Mouse (Mus musculus) testis, adult 2 months (tissue): ENCODE data around the gene Rplp2. TPM values are rescaled to one million over a fixed set of nuclear protein-coding genes. Genes with fewer than 3 reads are reported as not detected.
A peak's percentile ranks its signal among the peaks of the same experiment; 100 is the strongest.

Experiments used
- H3K27ac ChIP-seq: fragments of 200-500 bp; 2 replicates; pipeline ENCODE4 v1.5.1; 2012; ENCODE audit warnings: low read depth, low read length; ENCODE audit not compliant: control insufficient read depth, insufficient read depth
- H3K27me3 ChIP-seq: fragments of 200-500 bp; 2 replicates; pipeline ENCODE4 v1.6.1; 2012; ENCODE audit warnings: mild to moderate bottlenecking, low read length, moderate library complexity; ENCODE audit not compliant: control insufficient read depth, insufficient read depth
- H3K36me3 ChIP-seq: fragments of 200-500 bp; 2 replicates; pipeline ENCODE4 v1.6.1; 2012; ENCODE audit warnings: mild to moderate bottlenecking, low read length; ENCODE audit not compliant: control insufficient read depth, insufficient read depth
- H3K4me1 ChIP-seq: fragments of 200-500 bp; 2 replicates; pipeline ENCODE4 v1.6.1; 2012; ENCODE audit warnings: low read length; ENCODE audit not compliant: control insufficient read depth, insufficient read depth
- H3K4me3 ChIP-seq: fragments of 200-500 bp; 2 replicates; pipeline ENCODE4 v1.5.1; 2012; ENCODE audit warnings: low read depth, mild to moderate bottlenecking, low read length, moderate library complexity, mixed read lengths; ENCODE audit not compliant: control insufficient read depth
- CTCF ChIP-seq: fragments of 200-500 bp; IDR thresholded peaks from 2 replicates; pipeline ENCODE4 v1.5.1; 2012; ENCODE audit warnings: low read depth, mild to moderate bottlenecking, inconsistent platforms, low read length, moderate library complexity; ENCODE audit not compliant: control insufficient read depth, insufficient read depth, insufficient replicate concordance
- POLR2A ChIP-seq: fragments of 200-500 bp; IDR thresholded peaks from 2 replicates; pipeline ENCODE4 v1.6.1; 2012; ENCODE audit warnings: low read depth, mild to moderate bottlenecking, inconsistent platforms, low read length, moderate library complexity; ENCODE audit not compliant: control insufficient read depth
- polyA plus RNA-seq: library from polyadenylated mRNA; depleted of rRNA; stranded (reverse); fragments of >200 nt; gene quantifications from 2 replicates; pipeline ENCODE4 v1.2.3, GENCODE M21; 2012

Rplp2 gene
- polyA plus RNA-seq, 1 experiment, result 226 TPM

DNA sequence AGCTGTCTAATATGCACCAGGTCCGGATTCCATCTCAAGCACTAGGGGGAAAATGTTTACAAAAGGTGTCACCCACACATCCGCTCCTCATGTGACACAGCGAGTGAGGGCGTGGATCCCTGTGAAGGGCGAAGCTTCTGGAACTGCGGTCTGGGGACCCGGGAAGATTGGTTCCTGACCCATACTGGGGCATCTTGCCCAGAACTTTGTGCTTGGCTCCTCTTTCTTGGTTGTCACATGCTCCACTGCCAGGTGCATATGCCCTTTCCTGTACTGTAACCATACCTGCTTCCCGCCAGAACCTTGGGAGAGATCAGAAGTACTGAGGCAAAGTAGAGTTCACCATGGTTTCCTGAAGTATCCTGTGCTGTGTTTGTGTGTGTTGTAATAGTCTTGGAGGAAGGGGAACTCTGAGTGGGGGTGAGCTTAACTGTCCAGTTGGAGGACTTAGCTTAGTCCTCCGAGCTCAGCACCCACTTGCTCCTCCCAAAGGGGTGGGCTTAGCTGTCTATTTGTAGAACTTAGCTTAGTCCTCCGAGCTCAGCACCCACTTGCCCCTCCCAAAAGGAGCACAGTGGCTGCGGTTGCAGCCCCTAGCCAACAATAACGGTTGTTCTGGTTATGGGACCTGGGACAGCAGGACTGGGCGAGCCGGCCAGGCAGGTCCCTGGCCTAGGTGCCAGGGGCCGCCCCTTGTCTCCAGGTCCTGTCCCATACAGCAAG lies 13.4 kb downstream of the Rplp2 start, which contains the start of gene Cracr2b:
Cracr2b (plus strand) TSS at position 704 of the 723 bp plus-strand sequence.
- H3K27me3 ChIP-seq, result no peaks in the 10 kb centered on the region
- peak within 1 kb of the TSS; percentile 68 for H3K4me3 ChIP-seq
- no peak within 1 kb of the TSS for H3K27ac ChIP-seq
- peaks cover 1% of the 10 kb centered on the region; the same call in 1 of the 2 replicates for H3K36me3 ChIP-seq
- peaks cover 43% of the 10 kb centered on the region for H3K4me1 ChIP-seq
- TF ChIP-seq POLR2A, result no peak
- TF ChIP-seq CTCF, result no peak

DNA sequence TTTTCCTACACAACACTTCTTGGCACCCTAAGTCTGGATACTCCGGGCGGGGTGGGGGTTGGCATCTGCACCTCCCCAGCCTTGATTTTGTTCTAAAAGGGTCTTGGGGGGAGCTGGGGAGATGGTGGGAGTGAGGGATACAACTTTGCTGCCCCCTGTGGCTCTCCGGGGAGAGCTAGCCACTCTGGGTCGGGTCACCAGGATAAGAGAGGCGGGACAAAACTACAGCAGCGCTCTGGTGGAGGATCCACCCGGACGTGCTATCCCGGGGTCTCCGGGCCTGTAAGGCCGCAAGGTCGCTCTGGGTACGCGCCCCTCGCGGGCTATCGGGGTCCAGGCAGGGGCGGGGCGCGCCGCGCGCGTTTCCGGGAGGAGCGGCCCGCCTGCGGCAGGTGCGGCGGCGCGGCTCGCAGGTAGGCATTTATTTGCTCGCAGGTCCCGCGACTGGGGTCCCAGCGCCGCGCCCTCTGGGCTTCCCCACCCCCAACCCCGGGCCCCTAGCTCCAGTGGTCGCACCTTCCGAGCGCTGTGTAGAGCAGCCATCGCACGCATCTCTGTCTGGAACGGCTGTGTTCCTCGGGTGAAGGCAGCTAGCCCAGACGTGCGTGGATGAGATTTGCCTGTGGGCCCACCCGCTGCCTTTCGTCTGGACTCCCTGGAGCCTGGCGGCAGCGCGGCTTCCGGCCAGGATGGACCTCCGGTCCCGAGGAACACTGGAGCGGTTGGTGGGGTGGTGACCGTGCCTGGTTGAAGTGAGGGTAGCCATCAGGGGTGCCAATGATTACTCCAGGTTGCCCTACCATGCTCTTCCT lies 14.6 kb downstream of the Rplp2 start:
- TF ChIP-seq POLR2A (no peak), CTCF (no peak)

DNA sequence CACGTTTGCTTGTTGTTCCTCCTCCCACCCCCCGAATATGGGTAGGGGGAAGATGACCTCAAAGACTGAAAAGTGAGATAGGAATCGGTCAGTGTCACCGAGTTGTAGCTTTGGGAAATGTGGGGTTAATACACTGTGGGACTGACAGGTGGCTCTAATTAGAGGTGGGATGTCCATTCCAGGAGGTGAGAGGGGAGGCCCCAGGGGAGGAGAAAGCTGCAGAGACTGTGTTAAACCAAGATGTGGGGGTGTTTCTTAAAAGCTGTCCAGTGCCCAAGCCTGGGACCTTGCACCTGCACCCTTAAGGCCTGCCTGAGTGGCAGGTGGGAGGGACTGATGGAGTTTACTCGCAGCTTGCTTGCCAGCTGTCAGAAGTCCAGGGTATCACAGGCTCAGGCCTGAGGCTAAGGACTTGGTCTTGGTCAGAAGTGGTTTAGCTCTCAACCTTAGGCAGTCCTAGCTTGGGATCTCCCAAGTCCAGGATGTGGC lies 15.2 kb downstream of the Rplp2 start:
- Histone ChIP-seq H3K27me3 (no peaks in the 10 kb centered on the region), H3K36me3 (peaks cover 1% of the 10 kb centered on the region; the same call in 1 of the 2 replicates), H3K4me1 (peaks cover 49% of the 10 kb centered on the region), H3K4me3 (peak overlapping the region; percentile 23; the same call in 1 of the 2 replicates), H3K27ac (no peak overlapping the region)
- TF ChIP-seq CTCF, result no peak
- no peak for TF ChIP-seq POLR2A

More for the DNA sequence above, 14.6 kb downstream of the Rplp2 start:
- no peak overlapping the region for H3K27ac ChIP-seq
- peaks cover 1% of the 10 kb centered on the region; the same call in 1 of the 2 replicates for H3K36me3 ChIP-seq
- no peaks in the 10 kb centered on the region for H3K27me3 ChIP-seq
- peaks cover 42% of the 10 kb centered on the region for H3K4me1 ChIP-seq
- peak overlapping the region; percentile 68 for H3K4me3 ChIP-seq

DNA sequence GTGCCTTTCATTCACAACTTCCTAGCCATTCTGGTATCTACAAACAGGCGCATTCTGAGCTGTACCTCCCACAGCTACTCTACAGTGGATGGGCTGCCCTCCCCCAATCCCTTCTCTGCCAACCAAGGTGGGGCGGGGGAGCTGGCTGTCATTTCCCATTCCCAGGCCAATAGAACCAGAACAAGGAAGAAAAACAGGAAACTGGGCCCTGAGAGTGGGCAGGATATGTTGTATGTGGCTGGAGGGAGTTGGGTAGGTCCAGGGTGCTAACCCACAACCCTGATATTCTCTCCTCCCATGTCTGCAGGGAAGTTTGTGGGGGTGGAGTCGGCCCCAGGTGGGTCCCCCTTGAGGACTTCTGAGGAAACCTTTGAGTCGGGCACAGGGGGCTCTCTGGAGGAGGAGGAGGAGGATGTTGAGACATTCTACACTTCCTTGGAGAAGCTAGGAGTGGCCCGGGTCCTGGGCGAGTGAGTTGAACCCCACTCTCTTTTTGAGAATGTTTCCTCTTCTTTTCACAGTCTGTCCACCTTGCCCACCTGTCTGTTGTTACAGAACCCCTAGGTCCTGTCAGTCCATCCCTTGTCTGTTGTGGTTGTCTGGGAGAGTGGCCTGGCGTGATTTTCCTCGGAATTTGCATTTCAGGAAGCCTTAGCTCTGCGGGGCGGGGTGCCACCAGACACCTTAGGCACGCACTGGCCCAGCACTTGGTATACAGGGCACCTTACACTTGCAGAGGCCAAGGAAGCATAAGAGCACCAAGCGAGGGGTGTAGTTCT lies 16.8 kb downstream of the Rplp2 start:
- H3K27ac ChIP-seq, result no peak overlapping the region; the same call in 1 of the 2 replicates
- peaks cover 62% of the 10 kb centered on the region for H3K4me1 ChIP-seq
- no peak for TF ChIP-seq CTCF
- TF ChIP-seq POLR2A, result no peak
- no peaks in the 10 kb centered on the region for H3K27me3 ChIP-seq
- no peaks in the 10 kb centered on the region for H3K36me3 ChIP-seq
- peak overlapping the region; percentile 66 for H3K4me3 ChIP-seq

DNA sequence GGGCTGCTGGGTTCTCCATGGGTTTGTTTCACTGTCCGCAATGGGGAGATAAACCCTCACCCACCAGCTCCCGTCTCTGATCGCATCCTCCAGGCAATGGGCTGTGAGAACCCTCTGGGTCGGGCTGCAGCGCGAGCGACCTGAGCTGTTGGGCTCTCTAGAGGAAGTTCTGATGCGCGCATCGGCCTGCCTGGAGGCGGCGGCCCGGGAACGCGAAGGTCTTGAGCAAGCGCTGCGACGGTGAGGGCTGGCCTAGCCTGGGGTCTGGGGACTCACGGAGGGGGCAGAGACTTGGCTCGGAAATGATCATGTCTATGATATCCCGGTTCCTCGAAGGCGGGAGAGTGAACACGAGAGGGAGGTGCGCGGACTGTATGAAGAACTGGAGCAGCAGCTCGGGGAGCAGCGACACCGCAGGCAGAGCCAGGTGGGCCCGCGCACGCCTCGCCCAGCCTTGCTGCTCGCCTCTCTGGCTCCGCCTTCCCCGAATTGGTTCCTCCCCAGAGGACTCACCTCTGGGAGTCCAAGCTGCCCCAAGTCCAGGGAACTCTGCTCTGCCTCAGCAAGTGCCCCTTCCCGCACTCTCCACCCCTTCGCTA lies 17.5 kb downstream of the Rplp2 start:
- H3K27me3 ChIP-seq, result no peaks in the 10 kb centered on the region
- H3K27ac ChIP-seq, result peak overlapping the region; percentile 18
- H3K36me3 ChIP-seq, result no peaks in the 10 kb centered on the region
- peak overlapping the region; percentile 66 for H3K4me3 ChIP-seq
- TF ChIP-seq POLR2A, result no peak
- no peak for TF ChIP-seq CTCF
- peaks cover 61% of the 10 kb centered on the region for H3K4me1 ChIP-seq

DNA sequence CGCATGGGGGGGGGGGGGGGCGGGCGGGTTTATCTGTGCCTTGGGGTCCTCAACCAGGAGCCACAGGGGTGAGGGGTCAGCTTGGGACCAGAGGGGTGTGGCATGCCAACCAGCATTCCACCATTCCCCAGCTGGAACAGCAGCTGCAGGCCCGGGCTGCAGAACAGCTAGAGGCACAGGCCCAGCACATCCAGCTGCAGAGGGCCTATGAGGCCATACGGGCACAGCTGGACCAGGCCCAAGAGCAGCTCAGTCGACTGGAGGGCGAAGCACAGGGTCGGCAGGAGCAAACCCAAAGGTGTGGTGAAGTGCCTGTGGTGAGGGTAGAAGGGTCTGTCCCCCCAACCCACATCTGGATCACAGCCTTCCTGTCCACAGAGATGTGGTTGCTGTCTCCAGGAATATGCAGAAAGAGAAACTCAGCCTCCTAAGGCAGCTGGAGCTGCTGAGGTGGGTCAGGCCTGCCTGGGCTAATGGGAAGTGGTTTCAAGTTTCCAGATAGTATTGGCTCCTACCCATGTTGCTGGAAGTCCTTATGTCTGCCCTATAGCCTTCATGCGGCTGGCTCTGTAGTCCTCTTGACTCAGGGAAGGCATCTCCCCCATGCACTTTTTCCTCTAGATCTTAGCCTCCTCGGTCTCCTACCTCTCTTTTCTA lies 18.3 kb downstream of the Rplp2 start:
- H3K27me3 ChIP-seq, result no peaks in the 10 kb centered on the region
- peak overlapping the region; percentile 23; the same call in 1 of the 2 replicates for H3K27ac ChIP-seq
- H3K36me3 ChIP-seq, result no peaks in the 10 kb centered on the region; the same call in 1 of the 2 replicates
- TF ChIP-seq CTCF, result no peak
- TF ChIP-seq POLR2A, result no peak
- H3K4me3 ChIP-seq, result no peak overlapping the region
- H3K4me1 ChIP-seq, result peaks cover 61% of the 10 kb centered on the region
